Mouse (Mus musculus): ENCODE results near the gene Prdm2.

Gene Prdm2

GRCm38 (mm10) chr4:143211584-143212340, 1.0 kb downstream of the Prdm2 start:
- DNase-seq (ENCODE audit: low read depth, low spot score) = no peak

GRCm38 (mm10) chr4:143209997-143210396, 2.8 kb downstream of the Prdm2 start:
- no peak for DNase-seq (ENCODE audit: low read depth, low spot score)

- DNase-seq (ENCODE audit: low read depth, low spot score) = no peak
These were observed 10.1 kb downstream of the Prdm2 start for GRCm38 (mm10) chr4:143202653-143203052.

GRCm38 (mm10) chr4:143198371-143198770, 14.4 kb downstream of the Prdm2 start:
- DNase-seq (ENCODE audit: low read depth, low spot score) = no peak

GRCm38 (mm10) chr4:143197845-143198356, 14.9 kb downstream of the Prdm2 start:
- no peak for DNase-seq (ENCODE audit: low read depth, low spot score)

GRCm38 (mm10) chr4:143194328-143194727, 18.5 kb downstream of the Prdm2 start:
- no peak for DNase-seq (ENCODE audit: low read depth, low spot score)

GRCm38 (mm10) chr4:143193164-143193563, 19.6 kb downstream of the Prdm2 start:
- no peak for DNase-seq (ENCODE audit: low read depth, low spot score)

GRCm38 (mm10) chr4:143191783-143192182, 21.0 kb downstream of the Prdm2 start:
- no peak for DNase-seq (ENCODE audit: low read depth, low spot score)

GRCm38 (mm10) chr4:143190657-143191056, 22.1 kb downstream of the Prdm2 start:
- no peak for DNase-seq (ENCODE audit: low read depth, low spot score)

GRCm38 (mm10) chr4:143188571-143189191, 24.1 kb downstream of the Prdm2 start:
- no peak for DNase-seq (ENCODE audit: low read depth, low spot score)

- no peak for DNase-seq (ENCODE audit: low read depth, low spot score)
These were observed 26.7 kb downstream of the Prdm2 start for GRCm38 (mm10) chr4:143186066-143186465.

- no peak for DNase-seq (ENCODE audit: low read depth, low spot score)
These were observed 27.3 kb downstream of the Prdm2 start for GRCm38 (mm10) chr4:143185496-143185895.

GRCm38 (mm10) chr4:143183141-143183540, 29.7 kb downstream of the Prdm2 start:
- DNase-seq (ENCODE audit: low read depth, low spot score) = no peak

GRCm38 (mm10) chr4:143180731-143181130, 32.1 kb downstream of the Prdm2 start:
- no peak for DNase-seq (ENCODE audit: low read depth, low spot score)

- no peak for DNase-seq (ENCODE audit: low read depth, low spot score)
These were observed 41.0 kb downstream of the Prdm2 start for GRCm38 (mm10) chr4:143171600-143172290.

GRCm38 (mm10) chr4:143170290-143170689, 42.5 kb downstream of the Prdm2 start:
- no peak for DNase-seq (ENCODE audit: low read depth, low spot score)

GRCm38 (mm10) chr4:143168093-143168492, 44.7 kb downstream of the Prdm2 start:
- no peak for DNase-seq (ENCODE audit: low read depth, low spot score)

GRCm38 (mm10) chr4:143161619-143162479, 50.9 kb downstream of the Prdm2 start:
- peak; percentile 98 for DNase-seq (ENCODE audit: low read depth, low spot score)

GRCm38 (mm10) chr4:143160826-143161225, 52.0 kb downstream of the Prdm2 start:
- DNase-seq (ENCODE audit: low read depth, low spot score) = no peak

- DNase-seq (ENCODE audit: low read depth, low spot score) = no peak
These were observed 53.5 kb downstream of the Prdm2 start for GRCm38 (mm10) chr4:143159336-143159735.

GRCm38 (mm10) chr4:143155871-143156270, 56.9 kb downstream of the Prdm2 start:
- DNase-seq (ENCODE audit: low read depth, low spot score) = no peak
